Comparison of ENCODE assay signal across 24 mouse cellular contexts in genomic region chr8:85395017-85395416, GRCm38 (mm10). TPM values are rescaled to one million over a fixed set of nuclear protein-coding genes. Genes with fewer than 3 reads are reported as not detected.
DNase-seq lines count a peak whose midpoint lies in the region; ATAC-seq and TF ChIP-seq lines count a peak whose summit lies in the region.
"Had no signal": no experiment of that assay in that cellular context is flagged by ENCODE, and none has a peak within 500 bp of the region (broad histone marks: within the 10 kb centered on the region; RNA-seq: fewer than 3 reads in every experiment).

No protein-coding gene starts in this region.

- H3K4me1 ChIP-seq in liver, embryonic 12.5 days: peaks cover 57% of the 10 kb centered on the region
- peaks cover 23% of the 10 kb centered on the region for H3K4me1 ChIP-seq in liver, postnatal 0 days (ENCODE audit: insufficient read depth)
- H3K4me1 ChIP-seq in MEL (ENCODE audit: control insufficient read depth in 1 of 2, insufficient read depth in 2 of 2, low read length in 2 of 2): peaks cover 6 to 36% of the 10 kb centered on the region in 2 experiments; a peak in 3 of 4 replicates
- H3K4me1 ChIP-seq in liver, embryonic 13.5 days (replicated peaks): peaks cover 63% of the 10 kb centered on the region
- H3K4me1 ChIP-seq: embryonic facial prominence, embryonic 12.5 days; embryonic facial prominence, embryonic 15.5 days; hindbrain, embryonic 12.5 days; hindbrain, embryonic 15.5 days had no signal

- no peak for TF ChIP-seq POLR2A in MEL (IDR thresholded peaks at IDR 0.05; ENCODE audit: control insufficient read depth in 1 of 2, insufficient read depth in 1 of 2, low read depth in 1 of 2, low read length in 2 of 2, poor library complexity in 1 of 2)

- H3K9me3 ChIP-seq in liver, embryonic 12.5 days (replicated peaks): no peaks in the 10 kb centered on the region
- H3K9me3 ChIP-seq in liver, postnatal 0 days (ENCODE audit: low read length): no peaks in the 10 kb centered on the region
- H3K9me3 ChIP-seq in MEL (replicated peaks; ENCODE audit: insufficient read depth, low read length): no peaks in the 10 kb centered on the region
- H3K9me3 ChIP-seq in liver, embryonic 13.5 days (replicated peaks): no peaks in the 10 kb centered on the region
- H3K9me3 ChIP-seq: embryonic facial prominence, embryonic 12.5 days; embryonic facial prominence, embryonic 15.5 days; heart, embryonic 13.5 days; hindbrain, embryonic 12.5 days; hindbrain, embryonic 15.5 days had no signal

- H3K4me3 ChIP-seq in liver, embryonic 12.5 days: no peak overlapping the region
- H3K4me3 ChIP-seq in liver, postnatal 0 days (ENCODE audit: low read depth, low read length): no peak overlapping the region
- no peak overlapping the region for H3K4me3 ChIP-seq in MEL (ENCODE audit: control insufficient read depth in 1 of 2, insufficient read depth in 1 of 2, low read depth in 2 of 2, low read length in 2 of 2)
- no peak overlapping the region for H3K4me3 ChIP-seq in liver, embryonic 13.5 days (replicated peaks)
- H3K4me3 ChIP-seq: embryonic facial prominence, embryonic 12.5 days; embryonic facial prominence, embryonic 15.5 days; gastrocnemius, adult 2 months; heart, embryonic 13.5 days; hindbrain, embryonic 12.5 days; hindbrain, embryonic 15.5 days had no signal

- H3K79me2 ChIP-seq in MEL (ENCODE audit: control insufficient read depth, insufficient read depth, low read length, poor library complexity): no peaks in the 10 kb centered on the region

- intact Hi-C loops in gastrocnemius, postnatal 14 days (cut with DNase I; ENCODE audit: low total_unique reads): loop anchor here (10.0 kb wide), 1 partner anchor 310 kb away; the partner anchor contains the start of genes Man2b1, Wdr83 and Wdr83os

- peak overlapping the region; percentile 49; the same call in 1 of the 2 replicates for H3K9ac ChIP-seq in liver, embryonic 12.5 days
- no peak overlapping the region for H3K9ac ChIP-seq in liver, postnatal 0 days (replicated peaks)
- H3K9ac ChIP-seq in MEL (ENCODE audit: control insufficient read depth, low read depth, low read length, poor library complexity, severe bottlenecking): no peak overlapping the region
- 0 out of 2 replicates have a peak overlapping the region, but pooled peaks have one; percentile 15 for H3K9ac ChIP-seq in liver, embryonic 13.5 days
- H3K9ac ChIP-seq: embryonic facial prominence, embryonic 12.5 days; embryonic facial prominence, embryonic 15.5 days; forebrain, postnatal 0 days; heart, embryonic 13.5 days; hindbrain, embryonic 12.5 days; hindbrain, embryonic 15.5 days had no signal

- 13% methylated on average over 3 of the region's 3 CpGs for WGBS in liver, embryonic 12.5 days (ENCODE audit: insufficient replicate concordance)
- 50% methylated on average over 3 of the region's 3 CpGs for WGBS in liver, postnatal 0 days (ENCODE audit: insufficient replicate concordance)
- 22% methylated on average over 3 of the region's 3 CpGs for WGBS in liver, embryonic 13.5 days (ENCODE audit: insufficient replicate concordance)

- peak overlapping the region; percentile 84 for H3K27ac ChIP-seq in liver, embryonic 12.5 days
- H3K27ac ChIP-seq in liver, postnatal 0 days (ENCODE audit: low read depth): no peak overlapping the region
- H3K27ac ChIP-seq in MEL (ENCODE audit: control insufficient read depth, low read depth, low read length): peak overlapping the region; percentile 90
- H3K27ac ChIP-seq in liver, embryonic 13.5 days: peak overlapping the region; percentile 86
- H3K27ac ChIP-seq: embryonic facial prominence, embryonic 12.5 days; embryonic facial prominence, embryonic 15.5 days; gastrocnemius, adult 2 months; heart, embryonic 13.5 days; hindbrain, embryonic 12.5 days; hindbrain, embryonic 15.5 days had no signal

- no peak for TF ChIP-seq RAD21 in MEL (IDR thresholded peaks at IDR 0.05; ENCODE audit: low read depth, low read length)

- peak overlapping the region; percentile 55; the same call in 1 of the 2 replicates for H3K4me2 ChIP-seq in liver, embryonic 12.5 days
- H3K4me2 ChIP-seq in liver, postnatal 0 days (ENCODE audit: low read depth, low read length): no peak overlapping the region
- peak overlapping the region; percentile 8; the same call in 1 of the 2 replicates for H3K4me2 ChIP-seq in liver, embryonic 13.5 days
- H3K4me2 ChIP-seq: embryonic facial prominence, embryonic 12.5 days; embryonic facial prominence, embryonic 15.5 days; heart, embryonic 13.5 days; hindbrain, embryonic 12.5 days; hindbrain, embryonic 15.5 days had no signal

- no peak for TF ChIP-seq CTCF in liver, postnatal 0 days (IDR thresholded peaks at IDR 0.05; ENCODE audit: low read depth)
- no peak for TF ChIP-seq CTCF in MEL (IDR thresholded peaks at IDR 0.05 in 2 of 3, conservative IDR thresholded peaks at IDR 0.05 in 1 of 3; ENCODE audit: control insufficient read depth in 1 of 3, insufficient read depth in 1 of 3, low read depth in 2 of 3, low read length in 3 of 3, poor library complexity in 1 of 3, severe bottlenecking in 1 of 3)

- no peaks in the 10 kb centered on the region for H3K27me3 ChIP-seq in liver, embryonic 12.5 days (replicated peaks)
- no peaks in the 10 kb centered on the region for H3K27me3 ChIP-seq in liver, postnatal 0 days (ENCODE audit: insufficient read depth, low read length)
- H3K27me3 ChIP-seq in MEL (ENCODE audit: control insufficient read depth in 1 of 2, insufficient read depth in 2 of 2, low read length in 2 of 2): no peaks in the 10 kb centered on the region
- no peaks in the 10 kb centered on the region for H3K27me3 ChIP-seq in liver, embryonic 13.5 days
- H3K27me3 ChIP-seq: embryonic facial prominence, embryonic 12.5 days; embryonic facial prominence, embryonic 15.5 days; heart, embryonic 13.5 days; hindbrain, embryonic 12.5 days; hindbrain, embryonic 15.5 days; Patski had no signal

- ATAC-seq in liver, embryonic 12.5 days: no peak
- ATAC-seq in liver, postnatal 0 days: no peak
- ATAC-seq in liver, embryonic 13.5 days (ENCODE audit: low read depth): no peak
- peak; percentile 8; the same call in 1 of the 2 replicates for ATAC-seq in megakaryocyte progenitor cell, adult 5-6 weeks (replicated peaks; ENCODE audit: poor library complexity)
- ATAC-seq in monocyte, adult 5-6 weeks (replicated peaks; ENCODE audit: insufficient number of reproducible peaks, low FRiP score, low TSS enrichment, poor library complexity, severe bottlenecking): no peak
- ATAC-seq: forebrain, embryonic 14.5 days; forebrain, postnatal 0 days; Patski had no signal

- TF ChIP-seq EP300 in liver, postnatal 0 days (IDR thresholded peaks at IDR 0.05; ENCODE audit: low read depth): no peak; the same call in 1 of the 2 replicates
- TF ChIP-seq EP300 in MEL (IDR thresholded peaks at IDR 0.05; ENCODE audit: low read depth in 1 of 2, low read length in 2 of 2): peak; percentile 31 to 57; a peak in 3 of 4 replicates

- no peak for DNase-seq in liver, postnatal 0 days
- peak; percentile 57 for DNase-seq in MEL (ENCODE audit: low read depth, low spot score)
- DNase-seq in liver, embryonic 13.5 days: no peak
- no peak for DNase-seq in gastrocnemius, postnatal 14 days
- DNase-seq in kidney, adult 8-10 months: no peak
- DNase-seq: adrenal gland, adult 2 months; adrenal gland, postnatal 14 days; cerebellum, adult 11-12 months; cerebellum, adult 8-10 months; cerebellum, postnatal 14 days; forebrain, postnatal 0 days; gastrocnemius, adult 2 months; gastrocnemius, postnatal 25 days; heart, adult 18-20 months had no signal

- H3K36me3 ChIP-seq in liver, embryonic 12.5 days: no peaks in the 10 kb centered on the region
- no peaks in the 10 kb centered on the region for H3K36me3 ChIP-seq in liver, postnatal 0 days (replicated peaks; ENCODE audit: insufficient read depth, low read length)
- peaks cover 0 to 20% of the 10 kb centered on the region in 2 experiments; a peak in 2 of 4 replicates for H3K36me3 ChIP-seq in MEL (ENCODE audit: control insufficient read depth in 1 of 2, insufficient read depth in 2 of 2, low read length in 2 of 2)
- no peaks in the 10 kb centered on the region for H3K36me3 ChIP-seq in liver, embryonic 13.5 days
- H3K36me3 ChIP-seq: embryonic facial prominence, embryonic 12.5 days; embryonic facial prominence, embryonic 15.5 days; heart, embryonic 13.5 days; hindbrain, embryonic 12.5 days; hindbrain, embryonic 15.5 days had no signal

TF ChIP-seq in MEL, 35 proteins besides CTCF, POLR2A, EP300 and RAD21:
- peak; percentile 35 for TF ChIP-seq ETS1 (IDR thresholded peaks at IDR 0.05; ENCODE audit: low read depth, low read length)
- no peak for TF ChIP-seq GABPA (IDR thresholded peaks at IDR 0.05; ENCODE audit: low read depth, low read length)
- peak; percentile 35; the same call in 1 of the 2 replicates for TF ChIP-seq SIN3A (IDR thresholded peaks at IDR 0.05; ENCODE audit: low read length)

RNA-seq across cellular contexts. Expression of gene Mylk3, which starts 8.9 kb away (rescaled TPM):
- polyA plus RNA-seq in liver, embryonic 12.5 days (2016; fragmentation: Nextera tagmentation; extraction: Ambion mirVana): 40.7 and 42.5 TPM in 2 replicates
- 21.2 and 24.2 TPM in 2 replicates for polyA plus RNA-seq in liver, postnatal 0 days (2015; fragmentation: Nextera tagmentation; extraction: Ambion mirVana)
- 6.7 and 10.4 TPM in 2 replicates for total RNA-seq in MEL (2012; rRNA removed)
- polyA plus RNA-seq in MEL (2012; ENCODE audit: insufficient read depth in 1 of 2, insufficient read length in 2 of 2, low read depth in 1 of 2, low replicate concordance in 2 of 2, missing spikeins in 1 of 2): 1 to 10 TPM in 1 of 2 experiments, not detected in 1; 9.5 TPM
- polyA plus RNA-seq in liver, embryonic 13.5 days (2015; fragmentation: Nextera tagmentation; extraction: Ambion mirVana): 44.7 and 45.8 TPM in 2 replicates
- 2.2 and 2.8 TPM in 2 replicates for total RNA-seq in megakaryocyte progenitor cell, adult 5-6 weeks (2015)
- 4.8 and 10.0 TPM in 2 replicates for total RNA-seq in megakaryocyte progenitor cell, adult 5-6 weeks (2017)
- total RNA-seq in gastrocnemius, postnatal 14 days (2021): 1 to 10 TPM; 1.4 to 1.7 TPM
- total RNA-seq in monocyte, adult 5-6 weeks (2017): 0.10 to 13.1 TPM (median 7.9 TPM) in 3 replicates
- polyA plus RNA-seq: Patski had no signal

RNA-seq across cellular contexts. Expression of gene 4921524J17Rik, which starts 37.6 kb away (rescaled TPM):
- 23.8 and 25.3 TPM in 2 replicates for polyA plus RNA-seq in liver, embryonic 12.5 days (2016; fragmentation: Nextera tagmentation; extraction: Ambion mirVana)
- polyA plus RNA-seq in liver, postnatal 0 days (2015; fragmentation: Nextera tagmentation; extraction: Ambion mirVana): 16.5 and 17.7 TPM in 2 replicates
- 14.6 and 16.1 TPM in 2 replicates for total RNA-seq in MEL (2012; rRNA removed)
- 10 to 100 TPM in 1 of 2 experiments, not detected in 1; 21.9 TPM for polyA plus RNA-seq in MEL (2012; ENCODE audit: insufficient read depth in 1 of 2, insufficient read length in 2 of 2, low read depth in 1 of 2, low replicate concordance in 2 of 2, missing spikeins in 1 of 2)
- 21.4 and 26.1 TPM in 2 replicates for polyA plus RNA-seq in liver, embryonic 13.5 days (2015; fragmentation: Nextera tagmentation; extraction: Ambion mirVana)
- total RNA-seq in megakaryocyte progenitor cell, adult 5-6 weeks (2015): 33.6 and 42.2 TPM in 2 replicates
- 58.3 and 61.4 TPM in 2 replicates for total RNA-seq in megakaryocyte progenitor cell, adult 5-6 weeks (2017)
- total RNA-seq in gastrocnemius, postnatal 14 days (2021): 10 to 100 TPM; 12.5 to 12.8 TPM
- total RNA-seq in monocyte, adult 5-6 weeks (2017): 22.8 to 81.0 TPM (median 62.0 TPM) in 3 replicates

Comparison
In these comparisons a context has a peak if more than half of its experiments do, and no peak if none do; other contexts are left out.
1. H3K9ac ChIP-seq: peak in liver, embryonic 12.5 days (single experiment) and liver, embryonic 13.5 days (single experiment); none in liver, postnatal 0 days (single experiment) and MEL (single experiment).